Mouse (Mus musculus) liver, adult 2 months (tissue): ENCODE measurements around the gene Scn1b. TPM values are rescaled to one million over a fixed set of nuclear protein-coding genes. Genes with fewer than 3 reads are reported as not detected.
A peak's percentile ranks its signal among the peaks of the same experiment; 100 is the strongest.

Source experiments
- DNase-seq: peaks from one replicate; pipeline ENCODE4 v3.0.0-alpha.2; 2011; ENCODE audit warnings: low read depth, low spot score; ENCODE audit errors: extremely low read depth
- H3K27ac ChIP-seq: fragments of 200-500 bp; replicated peaks from 2 replicates; pipeline ENCODE4 v1.5.1; 2012; ENCODE audit warnings: low read depth, mild to moderate bottlenecking, control low read depth, inconsistent platforms, low read length; ENCODE audit not compliant: insufficient read depth
- H3K27me3 ChIP-seq: fragments of 200-500 bp; 2 replicates; pipeline ENCODE4 v1.6.1; 2012; ENCODE audit warnings: mild to moderate bottlenecking, moderate library complexity, low read length, inconsistent platforms; ENCODE audit not compliant: control insufficient read depth, insufficient read depth
- H3K36me3 ChIP-seq: fragments of 200-500 bp; 2 replicates; pipeline ENCODE4 v1.6.1; 2012; ENCODE audit warnings: low read length, inconsistent platforms; ENCODE audit not compliant: control insufficient read depth, insufficient read depth
- H3K4me1 ChIP-seq: fragments of 200-500 bp; 2 replicates; pipeline ENCODE4 v1.6.1; 2011; ENCODE audit warnings: low read length; ENCODE audit not compliant: control insufficient read depth, insufficient read depth
- H3K4me3 ChIP-seq: fragments of 200-500 bp; 2 replicates; pipeline ENCODE4 v1.5.1; 2011; ENCODE audit warnings: low read depth, mild to moderate bottlenecking, control low read depth, low read length, moderate library complexity; ENCODE audit not compliant: insufficient read depth
- H3K79me2 ChIP-seq: fragments of 200-500 bp; 2 replicates; pipeline ENCODE4 v1.6.1; 2012; ENCODE audit warnings: inconsistent platforms, mild to moderate bottlenecking, low read length, moderate library complexity; ENCODE audit not compliant: control insufficient read depth, insufficient read depth
- H3K9ac ChIP-seq: fragments of 200-500 bp; 2 replicates; pipeline ENCODE4 v1.6.1; 2012; ENCODE audit warnings: low read depth, mild to moderate bottlenecking, control low read depth, inconsistent platforms, low read length
- CTCF ChIP-seq: fragments of 200-500 bp; IDR thresholded peaks from 2 replicates; pipeline ENCODE4 v1.5.1; 2011; ENCODE audit warnings: low read depth, low read length, control low read depth
- POLR2A ChIP-seq: fragments of 200-500 bp; IDR thresholded peaks from 2 replicates; pipeline ENCODE4 v1.6.1; 2011; ENCODE audit warnings: low read length, control low read depth; ENCODE audit not compliant: insufficient read depth; ENCODE audit errors: extremely low read depth
- WGBS: fragments of 180-500 bp; shearing (Covaris S2); methylation state at CpG from one replicate; pipeline ENCODE4 v1.1.7; 2018; 5-methylcytosine and 5-hydroxymethylcytosine counted together
- polyA plus RNA-seq: library from polyadenylated mRNA; depleted of rRNA; stranded (reverse); fragments of >200 nt; gene quantifications from 2 replicates; pipeline ENCODE4 v1.2.3, GENCODE M21; 2012
- total RNA-seq: library from RNA; depleted of rRNA; stranded (reverse); fragments of >200 nt; gene quantifications from 2 replicates; pipeline ENCODE4 v1.2.3, GENCODE M21; 2014

Gene Scn1b
- total and polyA plus RNA-seq, 2 experiments, result 2.4 to 7.1 TPM

DNA sequence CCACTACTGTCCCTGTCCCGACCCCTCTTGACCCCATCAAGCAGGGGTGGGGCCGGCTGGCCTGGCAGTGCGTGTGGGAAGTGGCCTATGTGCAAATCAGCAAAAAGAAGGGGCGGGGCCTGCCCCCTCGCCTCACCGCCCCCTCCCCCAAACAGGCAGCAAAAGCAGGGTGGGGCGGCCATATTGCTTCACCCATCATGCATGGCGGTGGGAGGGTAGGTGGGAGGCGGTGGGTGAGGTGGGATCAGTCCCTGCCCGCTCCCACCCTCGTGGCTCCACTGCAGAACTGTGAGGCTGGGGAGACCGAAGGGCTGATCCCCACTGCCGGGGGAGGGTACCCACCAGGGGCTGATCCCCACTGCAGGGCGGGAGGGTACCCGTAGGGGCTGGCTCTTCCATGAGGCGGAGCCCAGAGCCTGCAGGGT is 10.1 kb downstream of the Scn1b start:
- H3K36me3 ChIP-seq, result no peaks in the 10 kb centered on the region
- H3K4me1 ChIP-seq, result peaks cover 10% of the 10 kb centered on the region; the same call in 1 of the 2 replicates
- peaks cover 19% of the 10 kb centered on the region for H3K79me2 ChIP-seq
- WGBS, result 69% methylated on average over 16 of the region's 16 CpGs
- no peak for TF ChIP-seq CTCF
- DNase-seq, result no peak
- no peaks in the 10 kb centered on the region for H3K27me3 ChIP-seq
- no peak overlapping the region for H3K9ac ChIP-seq
- H3K4me3 ChIP-seq, result no peak overlapping the region
- H3K27ac ChIP-seq, result no peak overlapping the region

DNA sequence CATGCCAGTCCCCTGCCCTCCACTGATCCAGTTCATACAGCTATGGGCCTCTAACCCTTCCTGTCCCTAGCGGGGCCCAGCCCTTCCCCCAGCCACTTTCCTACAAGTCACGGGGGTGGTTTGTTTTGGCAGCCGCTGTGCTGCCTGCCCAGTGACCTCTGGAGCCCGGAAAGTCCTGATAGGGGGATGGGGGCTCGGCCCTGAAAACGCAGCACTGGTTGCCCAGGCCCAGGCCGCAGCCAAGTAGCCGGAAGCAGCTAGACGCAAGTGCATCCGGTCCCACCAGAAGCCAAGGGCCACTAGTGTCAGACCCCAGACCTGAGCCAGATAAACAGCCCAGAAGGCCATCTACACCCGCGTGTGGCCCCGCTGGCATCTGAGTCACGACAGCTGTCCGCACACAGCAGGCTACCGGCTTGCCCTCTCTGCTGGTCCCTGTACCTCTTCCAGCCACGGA is 11.2 kb downstream of the Scn1b start:
- Histone ChIP-seq H3K4me1 (peaks cover 17% of the 10 kb centered on the region), H3K79me2 (peaks cover 19% of the 10 kb centered on the region), H3K27ac (peak overlapping the region; percentile 83), H3K4me3 (peak overlapping the region; percentile 68), H3K36me3 (no peaks in the 10 kb centered on the region), H3K27me3 (no peaks in the 10 kb centered on the region), H3K9ac (peak overlapping the region; percentile 71)
- under 1% methylated on average over 17 of the region's 17 CpGs for WGBS
- peak; percentile 95 for DNase-seq
- TF ChIP-seq CTCF (no peak), POLR2A (0 out of 2 replicates have a peak, but pooled peaks have one; percentile 31)

GRCm38 (mm10) chr7:31115182-31115581 is 11.6 kb downstream of the Scn1b start, which contains the start of gene Hpn:
Hpn (minus strand) TSS chr7:31115290.
- no peak for TF ChIP-seq CTCF
- TF ChIP-seq POLR2A, result peak; percentile 88
- Histone ChIP-seq H3K27ac (peak within 1 kb of the TSS; percentile 100), H3K4me1 (peaks cover 18% of the 10 kb centered on the region), H3K27me3 (no peaks in the 10 kb centered on the region), H3K4me3 (peak within 1 kb of the TSS; percentile 68), H3K36me3 (0 out of 2 replicates have a peak, but pooled peaks cover 2% of the 10 kb centered on the region), H3K9ac (peak within 1 kb of the TSS; percentile 93), H3K79me2 (peaks cover 19% of the 10 kb centered on the region)
- 16% methylated on average over 12 of the region's 15 CpGs for WGBS
- peak; percentile 90 for DNase-seq

- DNase-seq, result peak; percentile 86
- Histone ChIP-seq H3K4me3 (peak overlapping the region; percentile 68), H3K36me3 (0 out of 2 replicates have a peak, but pooled peaks cover 2% of the 10 kb centered on the region), H3K79me2 (peaks cover 19% of the 10 kb centered on the region), H3K4me1 (peaks cover 23% of the 10 kb centered on the region), H3K9ac (peak overlapping the region; percentile 93), H3K27me3 (no peaks in the 10 kb centered on the region), H3K27ac (peak overlapping the region; percentile 100)
- TF ChIP-seq POLR2A (0 out of 2 replicates have a peak, but pooled peaks have one; percentile 48), CTCF (peak; percentile 52)
- WGBS, result 22% methylated on average over 10 of the region's 10 CpGs
These were observed 12.2 kb downstream of the Scn1b start for GRCm38 (mm10) chr7:31114646-31115045.

DNA sequence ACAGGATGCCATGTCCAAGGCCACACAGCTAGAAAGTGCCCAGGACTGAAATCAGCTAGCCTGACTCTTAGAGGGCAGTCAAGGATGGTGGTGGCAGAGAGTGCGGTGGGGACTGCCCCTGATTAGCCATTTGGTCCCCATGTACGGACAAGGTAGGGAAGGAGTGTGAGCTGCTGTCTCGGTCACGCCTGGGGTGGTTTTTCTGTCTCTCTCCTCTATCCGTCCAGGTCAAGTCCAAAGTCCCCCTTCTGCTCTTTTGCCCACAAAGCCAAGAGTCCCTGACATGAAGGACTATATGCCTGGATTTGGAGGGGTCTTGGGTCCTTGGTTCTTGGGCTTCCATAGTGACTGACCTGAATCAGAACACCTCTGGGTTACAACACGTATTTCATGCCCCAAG is 13.0 kb downstream of the Scn1b start:
- 16% methylated on average over 6 of the region's 6 CpGs for WGBS
- TF ChIP-seq CTCF, result no peak
- TF ChIP-seq POLR2A, result no peak
- peak overlapping the region; percentile 68 for H3K4me3 ChIP-seq
- H3K79me2 ChIP-seq, result peaks cover 19% of the 10 kb centered on the region
- peak; percentile 84 for DNase-seq
- peak overlapping the region; percentile 93 for H3K9ac ChIP-seq
- peak overlapping the region; percentile 100 for H3K27ac ChIP-seq
- H3K27me3 ChIP-seq, result no peaks in the 10 kb centered on the region
- 0 out of 2 replicates have a peak, but pooled peaks cover 2% of the 10 kb centered on the region for H3K36me3 ChIP-seq
- H3K4me1 ChIP-seq, result peaks cover 24% of the 10 kb centered on the region

DNA sequence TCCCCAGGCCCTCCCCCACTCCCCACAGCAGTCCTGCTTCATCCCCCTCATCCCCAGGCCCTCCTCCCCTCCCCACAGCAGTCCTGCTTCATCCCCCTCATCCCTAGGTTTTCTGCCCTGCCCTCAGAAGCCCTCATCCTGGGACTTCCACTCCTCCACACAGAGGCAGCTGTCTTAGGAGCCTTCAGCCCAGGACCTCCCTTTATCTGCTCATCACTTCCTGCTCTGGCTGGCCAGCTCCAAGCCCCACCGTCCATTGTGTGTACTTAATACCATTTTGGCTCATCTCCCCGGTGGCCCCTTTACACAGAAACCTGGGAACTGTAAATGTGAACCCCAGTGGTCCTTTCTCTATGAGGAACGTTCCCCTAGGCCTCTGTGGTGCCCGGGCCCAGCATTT is 14.8 kb downstream of the Scn1b start:
- DNase-seq, result no peak

More for the DNA sequence above, 14.8 kb downstream of the Scn1b start:
- Histone ChIP-seq H3K27ac (peak overlapping the region; percentile 100), H3K79me2 (peaks cover 19% of the 10 kb centered on the region), H3K4me3 (peak overlapping the region; percentile 30), H3K4me1 (peaks cover 32% of the 10 kb centered on the region), H3K36me3 (peaks cover 13% of the 10 kb centered on the region), H3K9ac (peak overlapping the region; percentile 73), H3K27me3 (no peaks in the 10 kb centered on the region)
- WGBS, result 24% methylated on average over 4 of the region's 4 CpGs
- TF ChIP-seq CTCF (no peak), POLR2A (no peak)
